Mouse (Mus musculus): Measurements from ENCODE around the gene Nfatc2. TPM values are rescaled to one million over a fixed set of nuclear protein-coding genes. Genes with fewer than 3 reads are reported as not detected.

Gene Nfatc2
- total RNA-seq, 2 experiments from 2014 or later, result 11.8 to 15.0 TPM

- DNase-seq (ENCODE audit: low spot score in 2 of 2), result no peak
- intact Hi-C loops (cut with DNase I), result no loop called here
Measured at GRCm38 (mm10) chr2:168583084-168583483, 18.4 kb downstream of the Nfatc2 start.

- no peak for DNase-seq (ENCODE audit: low spot score in 2 of 2)
- intact Hi-C loops (cut with DNase I), result no loop called here
Measured at GRCm38 (mm10) chr2:168581207-168581854, 20.1 kb downstream of the Nfatc2 start.

- DNase-seq (ENCODE audit: low spot score in 2 of 2), result no peak
- intact Hi-C loops (cut with DNase I), result no loop called here
Measured at GRCm38 (mm10) chr2:168580295-168580915, 21.1 kb downstream of the Nfatc2 start.

GRCm38 (mm10) chr2:168579601-168580130, 21.8 kb downstream of the Nfatc2 start:
- intact Hi-C loops (cut with DNase I), result no loop called here
- DNase-seq (ENCODE audit: low spot score in 2 of 2), result no peak

GRCm38 (mm10) chr2:168579109-168579508, 22.3 kb downstream of the Nfatc2 start:
- intact Hi-C loops (cut with DNase I), result no loop called here

GRCm38 (mm10) chr2:168578132-168578531, 23.3 kb downstream of the Nfatc2 start:
- intact Hi-C loops (cut with DNase I), result no loop called here
- DNase-seq (ENCODE audit: low spot score in 2 of 2), result no peak

More at GRCm38 (mm10) chr2:168579109-168579508, 22.3 kb downstream of the Nfatc2 start:
- DNase-seq (ENCODE audit: low spot score in 2 of 2), result no peak

- DNase-seq (ENCODE audit: low spot score in 2 of 2), result no peak
- intact Hi-C loops (cut with DNase I), result no loop called here
Measured at GRCm38 (mm10) chr2:168577381-168577780, 24.1 kb downstream of the Nfatc2 start.

GRCm38 (mm10) chr2:168575834-168576233, 25.6 kb downstream of the Nfatc2 start:
- DNase-seq (ENCODE audit: low spot score in 2 of 2), result no peak

GRCm38 (mm10) chr2:168574934-168575333, 26.5 kb downstream of the Nfatc2 start:
- intact Hi-C loops (cut with DNase I), result no loop called here
- no peak for DNase-seq (ENCODE audit: low spot score in 2 of 2)

More at GRCm38 (mm10) chr2:168575834-168576233, 25.6 kb downstream of the Nfatc2 start:
- intact Hi-C loops (cut with DNase I), result no loop called here

- no peak for DNase-seq (ENCODE audit: low spot score in 2 of 2)
- intact Hi-C loops (cut with DNase I), result no loop called here
Measured at GRCm38 (mm10) chr2:168573866-168574265, 27.6 kb downstream of the Nfatc2 start.

- no peak for DNase-seq (ENCODE audit: low spot score in 2 of 2)
- intact Hi-C loops (cut with DNase I), result no loop called here
Measured at GRCm38 (mm10) chr2:168571241-168571640, 30.2 kb downstream of the Nfatc2 start.

- DNase-seq (ENCODE audit: low spot score in 2 of 2), result no peak
- intact Hi-C loops (cut with DNase I), result no loop called here
Measured at GRCm38 (mm10) chr2:168565538-168566253, 35.8 kb downstream of the Nfatc2 start.

GRCm38 (mm10) chr2:168563184-168563583, 38.3 kb downstream of the Nfatc2 start:
- intact Hi-C loops (cut with DNase I), result no loop called here

GRCm38 (mm10) chr2:168557035-168557434, 44.4 kb downstream of the Nfatc2 start:
- intact Hi-C loops (cut with DNase I), result no loop called here
- no peak for DNase-seq (ENCODE audit: low spot score in 2 of 2)

More at GRCm38 (mm10) chr2:168563184-168563583, 38.3 kb downstream of the Nfatc2 start:
- DNase-seq (ENCODE audit: low spot score in 2 of 2), result no peak

- DNase-seq (ENCODE audit: low spot score in 2 of 2), result no peak
- intact Hi-C loops (cut with DNase I), result no loop called here
Measured at GRCm38 (mm10) chr2:168555897-168556670, 45.4 kb downstream of the Nfatc2 start.

- intact Hi-C loops (cut with DNase I), result no loop called here
- no peak for DNase-seq (ENCODE audit: low spot score in 2 of 2)
Measured at GRCm38 (mm10) chr2:168553541-168553961, 47.9 kb downstream of the Nfatc2 start.

- no peak for DNase-seq (ENCODE audit: low spot score in 2 of 2)
- intact Hi-C loops (cut with DNase I), result no loop called here
Measured at GRCm38 (mm10) chr2:168552405-168552804, 49.1 kb downstream of the Nfatc2 start.

- no peak for DNase-seq (ENCODE audit: low spot score in 2 of 2)
- intact Hi-C loops (cut with DNase I), result no loop called here
Measured at GRCm38 (mm10) chr2:168551218-168551617, 50.2 kb downstream of the Nfatc2 start.

GRCm38 (mm10) chr2:168549326-168549725, 52.1 kb downstream of the Nfatc2 start:
- DNase-seq (ENCODE audit: low spot score in 2 of 2), result no peak
- intact Hi-C loops (cut with DNase I), result no loop called here

All from left cerebral cortex, postnatal 14 days (tissue).